Mouse (Mus musculus) liver, embryonic 14.5 days (tissue): ENCODE measurements around the gene Kantr.

ENCODE experiments used
- CTCF ChIP-seq: IDR thresholded peaks from 2 replicates; pipeline ENCODE4 v1.5.1; 2016; ENCODE audit warnings: antibody characterized with exemption, low read depth, control low read depth
- EP300 ChIP-seq: IDR thresholded peaks from 2 replicates; pipeline ENCODE4 v1.6.1; 2016; ENCODE audit warnings: antibody characterized with exemption, low read depth

DNA sequence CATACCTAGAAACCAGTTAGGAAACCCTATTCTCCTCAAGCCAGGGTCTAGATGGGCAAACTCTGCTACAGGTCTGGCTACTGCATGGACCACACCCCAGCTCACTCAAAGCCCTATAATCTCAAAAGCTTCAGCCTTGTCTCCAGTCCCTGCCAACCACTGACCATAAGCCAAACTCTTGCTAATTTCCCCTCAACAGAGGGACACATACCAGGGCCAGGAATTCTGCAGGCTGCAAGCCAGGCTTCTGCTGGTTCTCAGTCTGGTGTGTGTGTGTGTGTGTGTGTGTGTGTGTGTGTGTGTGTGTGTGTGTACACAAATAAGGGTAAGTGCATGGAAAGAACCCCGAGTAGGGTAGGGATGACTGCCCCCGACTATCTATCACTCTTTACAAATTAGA, 39.1 kb upstream of the Kantr start:
- TF ChIP-seq CTCF (no peak), EP300 (no peak)
